Mouse (Mus musculus) MEL (cell line): ENCODE results near the gene Mfsd2a. TPM values are rescaled to one million over a fixed set of nuclear protein-coding genes. Genes with fewer than 3 reads are reported as not detected.

ENCODE experiments used
- DNase-seq: peaks from one replicate; pipeline ENCODE4 v3.0.0; 2011; ENCODE audit warnings: low read depth, low spot score
- H3K27ac ChIP-seq: 2 replicates; pipeline ENCODE4 v1.5.1; 2012; ENCODE audit warnings: low read depth, mild to moderate bottlenecking, control low read depth, low read length, moderate library complexity; ENCODE audit not compliant: control insufficient read depth
- H3K27me3 ChIP-seq, 2 experiments: fragments of 150-350 bp in 1 of 2; sonication (generic) in 1 of 2; 2 replicates each; pipeline ENCODE4 v1.6.1; 2012; ENCODE audit warnings: low read length in 2 of 2, mild to moderate bottlenecking in 2 of 2, improper control_type of control experiment in 1 of 2, moderate library complexity in 1 of 2; ENCODE audit not compliant: insufficient read depth in 2 of 2, control insufficient read depth in 1 of 2
- H3K36me3 ChIP-seq, 2 experiments: 2 replicates each; pipeline ENCODE4 v1.6.1; 2012 to 2014; ENCODE audit warnings: low read length in 2 of 2, improper control_type of control experiment in 1 of 2, inconsistent platforms in 1 of 2, mild to moderate bottlenecking in 1 of 2; ENCODE audit not compliant: insufficient read depth in 2 of 2, control insufficient read depth in 1 of 2
- H3K4me1 ChIP-seq, 2 experiments: fragments of 150-350 bp in 1 of 2; sonication (generic) in 1 of 2; 2 replicates each; pipeline ENCODE4 v1.6.1; 2012; ENCODE audit warnings: low read length in 2 of 2, improper control_type of control experiment in 1 of 2, mild to moderate bottlenecking in 1 of 2; ENCODE audit not compliant: insufficient read depth in 2 of 2, control insufficient read depth in 1 of 2
- H3K4me3 ChIP-seq, 2 experiments: fragments of 150-350 bp in 1 of 2; sonication (generic) in 1 of 2; 2 replicates each; pipeline ENCODE4 v1.5.1; 2012; ENCODE audit warnings: low read depth in 2 of 2, low read length in 2 of 2, mild to moderate bottlenecking in 2 of 2, moderate library complexity in 2 of 2, control low read depth in 1 of 2, improper control_type of control experiment in 1 of 2; ENCODE audit not compliant: control insufficient read depth in 1 of 2, insufficient read depth in 1 of 2
- H3K79me2 ChIP-seq: 2 replicates; pipeline ENCODE4 v1.6.1; 2012; ENCODE audit warnings: mild to moderate bottlenecking, low read length, moderate library complexity; ENCODE audit not compliant: control insufficient read depth, poor library complexity, insufficient read depth
- H3K9ac ChIP-seq: 2 replicates; pipeline ENCODE4 v1.6.1; 2012; ENCODE audit warnings: low read depth, mild to moderate bottlenecking, control low read depth, low read length, moderate library complexity; ENCODE audit not compliant: control insufficient read depth, poor library complexity, severe bottlenecking
- H3K9me3 ChIP-seq: fragments of 150-350 bp; sonication (generic); replicated peaks from 2 replicates; pipeline ENCODE4 v1.6.1; 2012; ENCODE audit warnings: mild to moderate bottlenecking, low read length, improper control_type of control experiment, moderate library complexity; ENCODE audit not compliant: insufficient read depth
- CHD1 ChIP-seq: IDR thresholded peaks from 2 replicates; pipeline ENCODE4 v1.6.1; 2012; ENCODE audit warnings: low read depth, mild to moderate bottlenecking, inconsistent platforms, low read length, improper control_type of control experiment
- E2F4 ChIP-seq: IDR thresholded peaks from 2 replicates; pipeline ENCODE4 v1.6.1; 2011; ENCODE audit warnings: low read depth, low read length, improper control_type of control experiment, borderline replicate concordance
- ELF1 ChIP-seq: IDR thresholded peaks from 2 replicates; pipeline ENCODE4 v1.6.1; 2014; ENCODE audit warnings: low read depth, mild to moderate bottlenecking, inconsistent platforms, low read length, improper control_type of control experiment, moderate library complexity
- EP300 ChIP-seq, 2 experiments: IDR thresholded peaks; 2 replicates each; pipeline ENCODE4 v1.6.1; 2011; ENCODE audit warnings: improper control_type of control experiment in 2 of 2, low read length in 2 of 2, low read depth in 1 of 2, mild to moderate bottlenecking in 1 of 2
- ETS1 ChIP-seq: IDR thresholded peaks from 2 replicates; pipeline ENCODE4 v1.6.1; 2012; ENCODE audit warnings: low read depth, mild to moderate bottlenecking, inconsistent platforms, low read length, improper control_type of control experiment, moderate library complexity
- GABPA ChIP-seq: IDR thresholded peaks from 2 replicates; pipeline ENCODE4 v1.6.1; 2012; ENCODE audit warnings: low read depth, mild to moderate bottlenecking, inconsistent platforms, low read length, improper control_type of control experiment, moderate library complexity
- GATA1 ChIP-seq: IDR thresholded peaks from 2 replicates; pipeline ENCODE4 v1.6.1; 2011; ENCODE audit warnings: low read depth, low read length, improper control_type of control experiment
- JUND ChIP-seq: IDR thresholded peaks from 2 replicates; pipeline ENCODE4 v1.6.1; 2011; ENCODE audit warnings: low read depth, mild to moderate bottlenecking, improper control_type of control experiment, low read length
- KAT2A ChIP-seq: conservative IDR thresholded peaks from 2 replicates; pipeline ENCODE4 v1.6.1; 2012; ENCODE audit warnings: low read depth, low read length, improper control_type of control experiment, inconsistent platforms
- MAFK ChIP-seq: IDR thresholded peaks from 2 replicates; pipeline ENCODE4 v1.6.1; 2011; ENCODE audit warnings: low read depth, mild to moderate bottlenecking, low read length, improper control_type of control experiment, borderline replicate concordance
- MAZ ChIP-seq: IDR thresholded peaks from 2 replicates; pipeline ENCODE4 v1.6.1; 2012; ENCODE audit warnings: low read depth, mild to moderate bottlenecking, inconsistent platforms, low read length, improper control_type of control experiment
- MEF2A ChIP-seq: IDR thresholded peaks from 2 replicates; pipeline ENCODE4 v1.6.1; 2014; ENCODE audit warnings: low read depth, mild to moderate bottlenecking, inconsistent platforms, low read length, improper control_type of control experiment; ENCODE audit not compliant: poor library complexity, insufficient replicate concordance, severe bottlenecking; ENCODE audit errors: extremely low read depth
- MXI1 ChIP-seq: IDR thresholded peaks from 2 replicates; pipeline ENCODE4 v1.6.1; 2011; ENCODE audit warnings: mild to moderate bottlenecking, low read depth, low read length, improper control_type of control experiment
- MYB ChIP-seq: IDR thresholded peaks from 2 replicates; pipeline ENCODE4 v1.6.1; 2011; ENCODE audit warnings: mild to moderate bottlenecking, low read depth, low read length, improper control_type of control experiment
- MYC ChIP-seq: IDR thresholded peaks from 2 replicates; pipeline ENCODE4 v1.6.1; 2011; ENCODE audit warnings: low read depth, mild to moderate bottlenecking, low read length, improper control_type of control experiment, moderate library complexity
- NELFE ChIP-seq: IDR thresholded peaks from 2 replicates; pipeline ENCODE4 v1.6.1; 2011; ENCODE audit warnings: low read depth, low read length, improper control_type of control experiment
- NRF1 ChIP-seq: IDR thresholded peaks from 2 replicates; pipeline ENCODE4 v1.6.1; 2014; ENCODE audit warnings: low read depth, mild to moderate bottlenecking, inconsistent platforms, low read length, improper control_type of control experiment, moderate library complexity; ENCODE audit not compliant: poor library complexity, insufficient read depth, severe bottlenecking
- POLR2A ChIP-seq, 2 experiments: IDR thresholded peaks; 2 replicates each; pipeline ENCODE4 v1.6.1; 2011 to 2012; ENCODE audit warnings: low read length in 2 of 2, mild to moderate bottlenecking in 2 of 2, control low read depth in 1 of 2, improper control_type of control experiment in 1 of 2, low read depth in 1 of 2, moderate library complexity in 1 of 2; ENCODE audit not compliant: control insufficient read depth in 1 of 2, insufficient read depth in 1 of 2, poor library complexity in 1 of 2
- SIN3A ChIP-seq: IDR thresholded peaks from 2 replicates; pipeline ENCODE4 v1.6.1; 2012; ENCODE audit warnings: low read length, improper control_type of control experiment, inconsistent platforms
- SMC3 ChIP-seq: IDR thresholded peaks from 2 replicates; pipeline ENCODE4 v1.6.1; 2011; ENCODE audit warnings: low read depth, low read length, improper control_type of control experiment
- TAL1 ChIP-seq: IDR thresholded peaks from 2 replicates; pipeline ENCODE4 v1.6.1; 2012; ENCODE audit warnings: mild to moderate bottlenecking, inconsistent platforms, low read length, moderate library complexity, mixed read lengths
- TBP ChIP-seq: IDR thresholded peaks from 2 replicates; pipeline ENCODE4 v1.8.0; 2011; ENCODE audit warnings: low read depth, low read length, improper control_type of control experiment
- TCF12 ChIP-seq: IDR thresholded peaks from 2 replicates; pipeline ENCODE4 v1.6.1; 2014; ENCODE audit warnings: low read depth, mild to moderate bottlenecking, inconsistent platforms, low read length, improper control_type of control experiment, moderate library complexity
- UBTF ChIP-seq: IDR thresholded peaks from 2 replicates; pipeline ENCODE4 v1.6.1; 2012; ENCODE audit warnings: low read depth, mild to moderate bottlenecking, inconsistent platforms, low read length, improper control_type of control experiment, moderate library complexity, borderline replicate concordance; ENCODE audit not compliant: insufficient read depth
- USF1 ChIP-seq: IDR thresholded peaks from 2 replicates; pipeline ENCODE4 v1.6.1; 2014; ENCODE audit warnings: low read depth, mild to moderate bottlenecking, inconsistent platforms, low read length, improper control_type of control experiment, moderate library complexity
- USF2 ChIP-seq, 2 experiments: IDR thresholded peaks; 2 replicates each; pipeline ENCODE4 v1.6.1; 2011 to 2012; ENCODE audit warnings: improper control_type of control experiment in 2 of 2, low read length in 2 of 2, borderline replicate concordance in 1 of 2, inconsistent platforms in 1 of 2, low read depth in 1 of 2, mild to moderate bottlenecking in 1 of 2; ENCODE audit not compliant: insufficient read depth in 1 of 2
- ZC3H11A ChIP-seq: IDR thresholded peaks from 2 replicates; pipeline ENCODE4 v1.6.1; 2012; ENCODE audit warnings: low read depth, mild to moderate bottlenecking, inconsistent platforms, low read length, improper control_type of control experiment
- ZKSCAN1 ChIP-seq: IDR thresholded peaks from 2 replicates; pipeline ENCODE4 v1.6.1; 2012; ENCODE audit warnings: low read depth, mild to moderate bottlenecking, inconsistent platforms, low read length, improper control_type of control experiment, moderate library complexity
- ZMIZ1 ChIP-seq: IDR thresholded peaks from 2 replicates; pipeline ENCODE4 v1.6.1; 2012; ENCODE audit warnings: low read depth, mild to moderate bottlenecking, inconsistent platforms, low read length, improper control_type of control experiment, moderate library complexity
- ZNF384 ChIP-seq: IDR thresholded peaks from 2 replicates; pipeline ENCODE4 v1.6.1; 2012; ENCODE audit warnings: low read depth, mild to moderate bottlenecking, inconsistent platforms, low read length, improper control_type of control experiment
- polyA plus RNA-seq, 2 experiments: library from polyadenylated mRNA; stranded (reverse) in 1 of 2; unstranded in 1 of 2; fragments of >175 nt in 1 of 2; fragments of >200 nt in 1 of 2; gene quantifications; 2 replicates each; pipeline versions ENCODE4 v1.2.1 to v1.2.4; 2012; ENCODE audit warnings: low replicate concordance in 2 of 2, low read depth in 1 of 2; ENCODE audit not compliant: insufficient read length in 2 of 2, insufficient read depth in 1 of 2, missing spikeins in 1 of 2
- total RNA-seq: library from RNA; depleted of rRNA; stranded (reverse); fragments of 300-350 nt; gene quantifications from 2 replicates; pipeline ENCODE4 v1.2.3, GENCODE M21; 2012

Mfsd2a gene
- total and polyA plus RNA-seq, 3 experiments = 8.8 to 14.3 TPM; not detected in 1

- TF ChIP-seq KAT2A = no peak
- no peak for TF ChIP-seq E2F4
- no peak for TF ChIP-seq TAL1
- no peak for TF ChIP-seq UBTF
- TF ChIP-seq NELFE = no peak
- TF ChIP-seq ZC3H11A = no peak
- TF ChIP-seq SMC3 = no peak
- TF ChIP-seq ZMIZ1 = no peak
- no peak for TF ChIP-seq MXI1
- no peak for TF ChIP-seq EP300 (IDR thresholded peaks at IDR 0.05; ENCODE audit: low read depth in 1 of 2, low read length in 2 of 2)
- no peak for TF ChIP-seq JUND
- TF ChIP-seq POLR2A (IDR thresholded peaks at IDR 0.05; ENCODE audit: control insufficient read depth in 1 of 2, insufficient read depth in 1 of 2, low read depth in 1 of 2, low read length in 2 of 2, poor library complexity in 1 of 2) = no peak
- no peak for TF ChIP-seq TCF12
- TF ChIP-seq USF1 = no peak
- Histone ChIP-seq H3K9me3 (no peaks in the 10 kb centered on the region), H3K4me1 (no peaks in the 10 kb centered on the region), H3K9ac (no peak overlapping the region), H3K4me3 (no peak overlapping the region), H3K79me2 (no peaks in the 10 kb centered on the region), H3K27me3 (no peaks in the 10 kb centered on the region), H3K27ac (no peak overlapping the region), H3K36me3 (no peaks in the 10 kb centered on the region; a peak in 2 of 4 replicates)
- DNase-seq = no peak
Measured at GRCm38 (mm10) chr4:122947223-122947622, 13.8 kb downstream of the Mfsd2a start.

- H3K4me3 ChIP-seq = no peak overlapping the region
- H3K9me3 ChIP-seq = no peaks in the 10 kb centered on the region
- H3K9ac ChIP-seq = no peak overlapping the region
- DNase-seq = peak; percentile 63
- H3K4me1 ChIP-seq = peaks cover 0 to 2% of the 10 kb centered on the region in 2 experiments; a peak in 1 of 4 replicates
- no peaks in the 10 kb centered on the region for H3K27me3 ChIP-seq
- H3K36me3 ChIP-seq = peaks cover 0 to under 1% of the 10 kb centered on the region in 2 experiments
- H3K27ac ChIP-seq = no peak overlapping the region
- H3K79me2 ChIP-seq = no peaks in the 10 kb centered on the region
- no peak for TF ChIP-seq KAT2A
- TF ChIP-seq GATA1 = no peak
- TF ChIP-seq MEF2A = no peak
- no peak for TF ChIP-seq MAZ
- TF ChIP-seq UBTF = no peak
- no peak for TF ChIP-seq GABPA
- TF ChIP-seq ETS1 = no peak
- no peak for TF ChIP-seq CHD1
- TF ChIP-seq ZNF384 = peak; percentile 88
- no peak for TF ChIP-seq POLR2A (IDR thresholded peaks at IDR 0.05; ENCODE audit: control insufficient read depth in 1 of 2, insufficient read depth in 1 of 2, low read depth in 1 of 2, low read length in 2 of 2, poor library complexity in 1 of 2)
- TF ChIP-seq TAL1 = no peak
- TF ChIP-seq ZKSCAN1 = no peak
- no peak for TF ChIP-seq MXI1
- no peak for TF ChIP-seq MYC
- TF ChIP-seq SIN3A = no peak
- no peak for TF ChIP-seq USF2 (IDR thresholded peaks at IDR 0.05; ENCODE audit: borderline replicate concordance in 1 of 2, insufficient read depth in 1 of 2, low read depth in 1 of 2, low read length in 2 of 2)
- TF ChIP-seq ELF1 = no peak
- no peak for TF ChIP-seq MAFK
- peak; percentile 65 for TF ChIP-seq ZC3H11A
- no peak for TF ChIP-seq NELFE
- no peak for TF ChIP-seq ZMIZ1
- no peak for TF ChIP-seq JUND
- no peak for TF ChIP-seq MYB
- no peak for TF ChIP-seq NRF1
- 0 out of 2 replicates have a peak, but pooled peaks have one; percentile 12 for TF ChIP-seq TBP
Measured at GRCm38 (mm10) chr4:122944408-122944807, 16.6 kb downstream of the Mfsd2a start.
